Mouse (Mus musculus) layer of hippocampus, adult 9-10 months (tissue): ENCODE results near the gene Fam45a.
"Not testable (repeated sequence)": the region's sequence is repeated elsewhere in the genome, so short reads cannot be mapped to it uniquely, and the experiment has no call there.

Experiments
- DNase-seq: peaks from one replicate; pipeline ENCODE4 v3.0.0; 2022; ENCODE audit warnings: low spot score

Gene Fam45a

DNA sequence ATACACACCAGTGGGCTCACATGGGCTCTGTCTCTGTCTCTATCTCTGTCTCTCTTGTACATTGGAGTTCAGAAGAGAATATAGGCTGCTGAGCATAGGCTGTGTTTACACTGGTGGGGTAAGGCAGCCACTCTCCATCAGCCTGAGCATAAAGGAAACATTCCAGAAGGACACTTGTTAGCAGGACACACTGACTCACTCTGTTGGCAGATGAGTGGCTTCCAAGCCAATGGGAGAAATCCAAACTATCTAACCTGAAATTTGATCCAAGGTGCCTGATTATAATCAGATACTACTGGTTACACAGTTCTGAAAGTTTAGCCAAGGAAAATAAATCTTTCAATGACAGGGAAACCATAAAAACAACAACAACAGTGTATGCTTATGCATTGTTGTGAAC is 34.3 kb downstream of the Fam45a start:
- DNase-seq, result no peak

DNA sequence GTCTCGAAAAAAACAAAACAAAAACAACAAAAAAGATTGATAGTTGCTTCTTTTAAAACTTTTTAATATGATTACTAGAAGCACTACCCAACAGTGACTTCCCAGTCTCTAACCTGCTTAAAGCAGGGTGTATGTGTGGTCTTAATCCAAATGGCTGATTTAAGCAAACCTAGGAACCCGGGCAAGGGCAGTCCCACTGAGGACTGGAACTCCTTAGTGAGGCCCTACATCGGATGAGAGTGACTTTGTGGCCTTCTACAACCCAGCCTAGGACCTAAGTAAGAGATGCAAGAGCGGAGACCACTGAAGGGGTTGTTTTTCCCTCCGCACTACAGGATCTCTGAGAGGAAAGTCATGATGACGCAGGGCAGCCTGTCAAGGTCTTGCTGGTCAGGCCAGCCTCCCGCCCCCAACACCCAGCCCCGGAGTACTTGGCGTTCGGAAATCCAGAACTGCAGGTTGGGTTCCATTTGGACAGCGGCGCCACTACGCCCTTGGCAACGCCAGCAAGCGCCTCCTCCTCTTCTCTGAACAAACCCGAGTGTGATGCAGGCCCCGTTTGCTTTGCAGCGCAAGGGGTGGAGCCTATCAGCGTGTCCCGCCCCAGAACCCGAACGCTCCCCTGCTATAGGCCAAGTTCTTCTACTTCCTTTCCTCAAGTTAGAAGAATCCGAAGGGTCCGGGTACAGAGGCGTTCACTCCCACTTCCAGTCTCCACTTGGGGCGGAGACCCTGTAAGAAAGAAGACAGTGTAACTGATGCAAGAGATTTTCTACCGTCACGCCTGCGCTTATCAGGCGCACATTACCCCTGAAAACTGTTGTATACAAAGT is 49.7 kb downstream of the Fam45a start, which contains the start of gene Sfxn4:
TSS of gene Sfxn4 (minus strand) at position 612 of the 833 bp plus-strand sequence.
- DNase-seq, result peak; percentile 87

DNA sequence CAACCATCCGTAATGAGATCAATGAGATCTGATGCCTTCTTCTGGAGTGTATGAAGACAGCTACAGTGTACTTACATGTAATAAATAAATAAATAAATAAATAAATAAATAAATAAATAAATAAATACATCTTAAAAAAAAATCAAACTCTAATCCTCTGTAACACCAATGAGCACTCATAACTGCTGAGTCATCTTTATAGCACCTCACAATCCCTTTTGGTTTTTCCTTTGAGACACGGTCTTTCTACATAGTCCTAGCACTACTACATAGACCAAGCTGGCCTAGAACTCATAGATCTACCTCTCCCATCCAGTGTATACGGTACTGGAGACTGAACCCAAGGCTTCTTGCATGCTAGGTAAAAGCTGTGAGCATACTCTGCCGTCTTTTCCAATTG is 54.8 kb downstream of the Fam45a start:
- not testable (repeated sequence) for DNase-seq

DNA sequence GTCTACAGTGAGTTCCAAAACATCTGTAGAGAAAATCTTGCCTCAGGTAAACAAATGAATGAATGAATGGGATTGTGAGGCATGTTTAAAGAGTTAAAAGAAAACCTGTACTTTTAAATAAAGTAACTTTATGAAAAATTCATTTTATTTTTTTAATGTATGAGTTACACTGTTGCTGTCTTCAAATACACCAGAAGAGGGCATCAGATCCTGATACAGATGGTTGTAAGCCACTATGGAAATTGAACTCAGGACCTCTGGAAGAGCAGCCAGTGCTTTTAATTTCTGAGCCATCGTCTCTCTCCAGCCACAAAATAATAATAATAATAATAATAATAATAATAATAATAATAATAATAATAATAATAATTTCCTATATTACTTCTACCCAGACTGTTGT is 59.1 kb downstream of the Fam45a start:
- DNase-seq, result no peak

DNA sequence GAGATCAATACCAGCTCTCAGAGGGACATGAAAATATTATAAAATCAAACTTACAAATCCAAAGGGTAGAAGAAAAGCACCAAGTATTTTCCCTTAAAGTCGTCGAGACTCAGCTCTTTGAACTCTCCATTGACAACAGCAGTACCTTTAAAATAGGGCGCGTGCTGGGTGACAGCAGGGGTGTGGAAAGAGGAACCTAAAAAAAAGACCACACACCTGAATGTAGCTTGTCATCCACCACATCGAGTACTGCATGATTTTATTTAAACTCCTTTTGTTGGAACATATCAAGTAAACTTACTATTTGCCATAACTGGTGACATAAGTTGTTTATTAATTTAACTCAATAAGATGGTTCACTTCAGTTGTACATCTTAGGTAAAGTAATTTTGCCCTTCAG is 60.0 kb downstream of the Fam45a start:
- no peak for DNase-seq

DNA sequence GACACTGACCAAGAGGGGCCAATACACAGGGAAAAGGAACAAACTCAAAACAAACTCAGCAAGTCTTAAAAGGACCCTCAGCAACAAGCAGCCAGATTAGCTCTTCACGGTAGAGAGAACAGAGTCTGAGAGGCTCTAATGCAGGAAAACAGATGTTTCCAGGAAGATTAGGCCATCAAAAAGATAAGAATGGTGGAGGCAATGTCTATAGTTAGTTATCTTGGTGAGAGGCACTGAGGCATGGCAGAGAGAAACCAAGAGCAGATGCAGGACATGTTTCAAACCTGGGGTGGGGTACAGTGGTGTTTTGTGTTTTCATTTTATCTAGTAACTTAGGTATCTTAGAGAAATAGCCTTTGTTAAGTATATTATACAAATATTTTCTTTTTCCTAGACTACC is 60.9 kb downstream of the Fam45a start:
- DNase-seq, result no peak

DNA sequence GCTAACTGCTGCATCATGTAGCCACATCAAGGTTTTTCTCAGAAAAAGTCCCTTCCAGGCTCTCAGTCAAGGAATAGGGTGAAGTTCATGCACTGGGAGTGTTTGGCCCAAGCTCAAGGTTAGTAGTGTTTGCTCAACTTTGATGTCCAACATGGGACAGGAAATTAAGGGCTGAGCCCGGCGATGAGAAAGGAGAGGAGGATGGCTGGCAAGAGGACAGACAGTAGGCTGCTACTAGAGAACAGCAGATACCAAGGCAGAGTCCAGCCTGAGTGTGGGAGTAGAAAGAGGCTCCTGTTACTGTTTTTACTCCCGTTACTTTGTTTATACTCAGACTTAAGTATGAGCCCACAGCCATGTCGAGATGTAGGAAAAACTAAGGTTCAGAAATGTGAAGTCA is 62.1 kb downstream of the Fam45a start:
- no peak for DNase-seq

DNA sequence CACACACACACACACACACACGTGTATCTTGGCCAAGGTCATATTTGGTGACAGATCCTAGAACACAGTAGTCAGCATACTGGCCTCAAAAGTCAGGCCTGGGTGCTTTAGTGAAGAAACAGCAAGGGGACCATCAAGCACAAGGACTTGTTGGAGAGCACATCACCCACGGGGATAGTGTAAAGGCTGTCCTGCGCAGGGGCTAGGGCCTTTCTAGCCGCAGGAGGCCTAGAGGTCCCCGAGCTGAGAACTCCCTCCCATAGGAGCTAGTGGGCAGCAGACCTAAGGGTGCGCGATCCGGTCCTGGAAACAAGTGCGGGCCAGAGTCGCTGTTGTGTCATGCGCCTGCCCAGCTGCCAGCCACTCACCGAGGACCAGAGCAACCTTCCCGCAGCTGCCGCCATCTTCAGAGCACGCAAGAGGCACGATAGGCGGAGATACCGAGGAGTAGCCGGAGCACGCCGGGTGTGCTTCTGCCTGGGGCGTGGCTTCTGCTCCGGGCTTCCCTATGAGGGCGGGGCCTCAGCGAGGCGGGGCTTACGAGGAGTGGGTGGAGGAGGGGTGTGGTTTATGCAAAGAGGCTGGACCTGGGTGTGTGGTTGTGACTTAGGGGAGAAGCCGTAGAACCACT is 62.8 kb downstream of the Fam45a start, which contains the start of gene Prdx3:
TSS of gene Prdx3 (minus strand) at position 493 of the 631 bp plus-strand sequence.
- peak; percentile 91 for DNase-seq

DNA sequence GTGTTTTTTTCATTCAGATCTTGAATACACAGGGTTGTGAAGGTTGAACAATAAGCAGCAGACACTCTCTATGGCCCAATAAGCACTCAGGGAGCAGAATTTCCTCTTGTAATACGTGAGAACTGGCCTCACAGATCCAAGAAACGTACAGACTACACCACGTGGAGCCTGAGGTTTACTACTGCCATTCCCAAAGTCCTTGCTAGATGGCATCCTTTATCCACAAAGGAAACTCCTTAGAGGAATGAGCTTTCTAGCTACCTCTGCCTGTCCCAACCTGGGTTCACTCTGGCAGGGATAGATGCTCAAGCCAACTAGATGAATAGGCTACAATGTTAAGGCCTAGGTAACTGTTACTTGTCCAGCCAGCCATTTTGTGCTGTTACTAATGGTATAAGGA is 71.7 kb downstream of the Fam45a start:
- DNase-seq, result no peak
